Mouse (Mus musculus): ENCODE measurements around the gene Ptcd1. TPM values are rescaled to one million over a fixed set of nuclear protein-coding genes. Genes with fewer than 3 reads are reported as not detected.
A peak's percentile ranks its signal among the peaks of the same experiment; 100 is the strongest.

The Ptcd1 gene
- polyA plus RNA-seq, 1 experiment, result 18.5 TPM

DNA sequence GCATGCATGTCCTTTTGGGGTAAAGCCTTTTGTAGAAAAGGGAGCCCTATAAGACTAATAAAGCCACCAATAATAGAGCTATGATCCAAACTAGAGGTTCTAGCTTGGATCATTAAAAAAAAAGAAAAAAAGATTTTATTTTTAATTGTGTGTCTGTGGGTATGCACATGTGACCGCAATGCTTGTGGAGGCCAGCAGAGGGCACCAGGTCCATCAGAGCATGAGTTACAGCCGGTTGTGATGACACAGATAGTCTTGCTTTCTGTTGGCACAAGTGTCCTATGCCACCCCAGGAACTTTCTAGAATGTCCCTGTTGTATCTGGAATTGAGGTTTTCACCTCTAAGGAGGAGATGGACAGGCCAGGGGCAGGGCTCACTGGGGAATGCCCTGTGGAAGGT lies 47.5 kb downstream of the Ptcd1 start:
- Histone ChIP-seq H3K4me3 (ENCODE audit: insufficient read depth, low read length) (no peak overlapping the region), H3K27ac (ENCODE audit: insufficient read depth, low read length) (no peak overlapping the region), H3K4me1 (ENCODE audit: control insufficient read depth, insufficient read depth, low read length) (no peaks in the 10 kb centered on the region)
- TF ChIP-seq CTCF (IDR thresholded peaks at IDR 0.05; ENCODE audit: extremely low read depth, insufficient read depth, low read length), result peak; percentile 9; the same call in 1 of the 2 replicates
- no peak for TF ChIP-seq POLR2A (IDR thresholded peaks at IDR 0.05; ENCODE audit: extremely low read depth, insufficient read depth, low read length)

DNA sequence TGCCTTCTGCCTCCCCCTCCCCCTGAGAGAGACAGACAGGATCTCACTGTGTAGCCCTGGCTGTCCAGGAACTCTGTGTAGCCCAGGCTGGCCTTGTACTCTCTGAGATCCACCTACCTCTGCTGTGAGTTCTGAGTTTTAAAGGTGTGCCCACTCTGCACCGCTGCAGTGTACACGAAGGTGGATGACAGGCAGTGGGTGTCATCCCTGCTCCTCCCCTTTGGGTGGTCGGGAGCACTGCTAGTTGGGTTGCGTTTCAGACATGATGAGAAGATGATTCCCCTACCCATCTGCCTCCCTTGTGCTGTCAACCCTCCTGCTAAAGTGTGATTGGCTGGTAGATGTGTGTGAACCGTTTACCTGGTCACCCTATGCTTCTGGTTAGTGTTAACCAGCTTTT lies 48.4 kb downstream of the Ptcd1 start:
- H3K4me1 ChIP-seq (ENCODE audit: control insufficient read depth, insufficient read depth, low read length), result no peaks in the 10 kb centered on the region
- TF ChIP-seq POLR2A (IDR thresholded peaks at IDR 0.05; ENCODE audit: extremely low read depth, insufficient read depth, low read length) (no peak), CTCF (IDR thresholded peaks at IDR 0.05; ENCODE audit: extremely low read depth, insufficient read depth, low read length) (no peak)
- H3K27ac ChIP-seq (ENCODE audit: insufficient read depth, low read length), result no peak overlapping the region
- H3K4me3 ChIP-seq (ENCODE audit: insufficient read depth, low read length), result no peak overlapping the region

DNA sequence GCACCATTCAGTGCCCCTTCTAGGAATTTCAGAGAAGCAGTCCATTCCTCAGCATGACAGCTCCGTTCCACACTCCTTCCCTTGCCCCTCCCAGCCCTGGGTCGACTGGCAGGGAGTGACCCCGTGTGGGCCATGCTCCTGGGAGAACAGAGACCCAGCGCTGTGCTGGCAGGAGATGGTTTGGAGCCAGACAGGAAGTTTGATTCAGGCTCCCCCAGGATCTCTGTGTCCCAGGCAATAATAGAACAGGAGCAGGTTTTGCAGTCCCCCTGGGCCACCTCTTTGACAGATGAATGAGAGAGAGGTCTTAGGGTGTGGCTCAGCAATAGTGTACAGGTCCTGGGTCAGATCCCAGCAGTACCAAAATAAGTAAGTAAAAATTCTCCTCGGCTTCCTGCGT lies 48.9 kb downstream of the Ptcd1 start:
- Histone ChIP-seq H3K4me1 (ENCODE audit: control insufficient read depth, insufficient read depth, low read length) (no peaks in the 10 kb centered on the region), H3K4me3 (ENCODE audit: insufficient read depth, low read length) (no peak overlapping the region), H3K27ac (ENCODE audit: insufficient read depth, low read length) (no peak overlapping the region)
- TF ChIP-seq CTCF (IDR thresholded peaks at IDR 0.05; ENCODE audit: extremely low read depth, insufficient read depth, low read length) (no peak), POLR2A (IDR thresholded peaks at IDR 0.05; ENCODE audit: extremely low read depth, insufficient read depth, low read length) (no peak)

DNA sequence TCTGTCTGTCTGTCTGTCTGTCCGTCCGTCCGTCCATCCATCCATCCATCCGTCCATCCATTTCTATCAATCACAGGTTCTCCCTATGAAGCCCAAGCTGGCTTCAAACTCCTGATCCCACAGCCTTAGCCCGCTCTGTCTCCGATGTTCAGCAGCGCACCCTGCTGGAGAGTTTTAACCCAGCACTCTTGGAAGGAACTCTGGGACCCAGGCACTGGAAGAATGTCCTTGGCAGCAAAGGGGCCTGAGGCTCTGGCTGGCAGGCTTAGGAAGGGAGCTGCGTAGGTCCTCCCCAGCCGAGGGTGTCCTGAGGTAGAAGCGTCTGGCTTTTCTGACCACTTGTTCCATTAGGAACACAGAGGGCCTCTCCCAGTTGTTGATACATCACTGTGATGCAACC lies 50.0 kb downstream of the Ptcd1 start:
- H3K4me1 ChIP-seq (ENCODE audit: control insufficient read depth, insufficient read depth, low read length), result no peaks in the 10 kb centered on the region
- TF ChIP-seq CTCF (IDR thresholded peaks at IDR 0.05; ENCODE audit: extremely low read depth, insufficient read depth, low read length) (peak; percentile 45), POLR2A (IDR thresholded peaks at IDR 0.05; ENCODE audit: extremely low read depth, insufficient read depth, low read length) (no peak)
- peak overlapping the region; percentile 24; the same call in 1 of the 2 replicates for H3K27ac ChIP-seq (ENCODE audit: insufficient read depth, low read length)
- no peak overlapping the region for H3K4me3 ChIP-seq (ENCODE audit: insufficient read depth, low read length)

DNA sequence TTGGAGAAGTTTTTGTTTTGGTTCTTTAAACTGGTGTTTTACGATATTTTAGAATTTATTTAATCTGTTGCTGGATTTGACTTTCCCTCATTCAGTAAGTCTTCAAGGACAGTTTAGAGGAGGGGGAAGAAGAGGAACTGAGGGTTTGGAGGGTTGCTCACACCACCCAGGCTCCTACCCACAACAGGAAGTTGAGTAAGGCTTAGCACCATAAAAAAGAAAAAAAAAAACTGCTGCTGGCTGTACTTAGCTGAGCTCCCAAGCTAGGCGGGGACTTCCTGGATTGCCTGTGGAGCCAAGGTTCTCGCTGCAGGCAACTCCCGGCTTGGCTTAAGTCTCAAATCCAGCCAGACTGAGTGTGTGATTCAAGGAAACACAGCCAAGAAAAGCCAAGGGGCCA lies 50.6 kb downstream of the Ptcd1 start:
- TF ChIP-seq CTCF (IDR thresholded peaks at IDR 0.05; ENCODE audit: extremely low read depth, insufficient read depth, low read length) (no peak), POLR2A (IDR thresholded peaks at IDR 0.05; ENCODE audit: extremely low read depth, insufficient read depth, low read length) (no peak)
- Histone ChIP-seq H3K27ac (ENCODE audit: insufficient read depth, low read length) (0 out of 2 replicates have a peak overlapping the region, but pooled peaks have one; percentile 5), H3K4me3 (ENCODE audit: insufficient read depth, low read length) (no peak overlapping the region), H3K4me1 (ENCODE audit: control insufficient read depth, insufficient read depth, low read length) (no peaks in the 10 kb centered on the region)

DNA sequence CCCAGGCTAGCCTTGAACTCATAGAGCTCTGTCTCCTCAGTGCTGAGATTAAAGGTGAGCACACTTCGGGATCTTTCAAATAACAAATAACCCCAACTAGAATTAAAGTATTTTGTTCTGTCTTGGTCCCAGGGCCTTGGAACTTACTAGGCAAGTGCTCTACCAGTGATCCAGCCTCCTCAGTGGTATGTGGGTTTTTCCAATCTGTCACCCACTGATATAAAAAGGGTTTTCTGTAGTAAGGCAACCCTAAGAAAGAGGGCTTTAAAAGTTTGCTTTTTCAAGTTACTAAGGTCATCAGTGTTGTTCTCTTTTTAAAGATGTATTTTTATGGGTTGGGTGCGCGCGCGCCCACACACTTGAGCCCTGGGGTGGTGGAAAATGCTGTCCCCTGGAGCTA lies 51.2 kb downstream of the Ptcd1 start:
- Histone ChIP-seq H3K4me3 (ENCODE audit: insufficient read depth, low read length) (no peak overlapping the region), H3K27ac (ENCODE audit: insufficient read depth, low read length) (0 out of 2 replicates have a peak overlapping the region, but pooled peaks have one; percentile 5), H3K4me1 (ENCODE audit: control insufficient read depth, insufficient read depth, low read length) (no peaks in the 10 kb centered on the region)
- TF ChIP-seq CTCF (IDR thresholded peaks at IDR 0.05; ENCODE audit: extremely low read depth, insufficient read depth, low read length) (no peak), POLR2A (IDR thresholded peaks at IDR 0.05; ENCODE audit: extremely low read depth, insufficient read depth, low read length) (no peak)

DNA sequence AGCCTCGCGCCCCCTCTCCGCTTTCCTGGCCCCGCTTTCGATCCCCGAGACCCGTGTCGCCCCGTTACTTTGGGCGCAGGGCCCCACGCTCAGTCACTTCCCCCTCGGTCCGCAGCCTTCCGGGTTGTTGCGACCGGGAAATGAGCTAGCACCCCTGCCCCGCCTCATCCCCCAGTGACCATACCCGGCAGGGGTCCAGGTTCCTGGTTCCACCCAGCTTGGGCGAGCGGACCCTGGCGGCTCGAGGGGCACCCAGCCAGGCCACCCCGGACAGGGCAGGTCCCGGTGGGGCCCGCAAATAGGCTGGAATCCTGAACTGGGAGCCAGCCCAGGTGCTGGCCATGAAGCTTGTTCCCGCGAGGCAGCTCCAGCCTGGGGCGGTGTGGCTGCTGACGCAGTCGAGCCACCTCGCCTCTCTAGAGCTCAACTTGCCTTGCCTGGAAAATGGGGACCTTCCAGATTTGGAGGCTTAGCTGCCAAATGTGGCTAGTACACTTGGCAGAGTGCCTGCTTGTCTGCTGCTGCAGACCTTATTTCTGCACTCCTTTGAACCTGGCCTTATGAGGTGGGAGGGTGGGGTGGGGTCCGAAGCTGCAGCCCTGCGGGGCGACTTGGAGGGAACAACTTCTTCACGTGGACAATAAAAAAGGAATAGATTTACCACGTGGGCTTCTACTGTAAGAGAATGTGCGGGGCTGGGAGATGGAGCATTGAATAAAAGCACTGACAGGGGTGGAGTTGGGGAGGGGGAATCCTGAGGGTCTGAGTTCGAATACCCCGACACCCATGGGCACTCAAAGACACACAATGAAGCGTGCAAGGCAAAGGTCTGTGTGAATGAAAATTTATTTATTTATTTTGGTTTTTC lies 52.1 kb downstream of the Ptcd1 start:
- peak overlapping the region; percentile 61 for H3K4me3 ChIP-seq (ENCODE audit: insufficient read depth, low read length)
- no peaks in the 10 kb centered on the region for H3K4me1 ChIP-seq (ENCODE audit: control insufficient read depth, insufficient read depth, low read length)
- peak overlapping the region; percentile 67 for H3K27ac ChIP-seq (ENCODE audit: insufficient read depth, low read length)
- TF ChIP-seq CTCF (IDR thresholded peaks at IDR 0.05; ENCODE audit: extremely low read depth, insufficient read depth, low read length) (no peak), POLR2A (IDR thresholded peaks at IDR 0.05; ENCODE audit: extremely low read depth, insufficient read depth, low read length) (no peak)

DNA sequence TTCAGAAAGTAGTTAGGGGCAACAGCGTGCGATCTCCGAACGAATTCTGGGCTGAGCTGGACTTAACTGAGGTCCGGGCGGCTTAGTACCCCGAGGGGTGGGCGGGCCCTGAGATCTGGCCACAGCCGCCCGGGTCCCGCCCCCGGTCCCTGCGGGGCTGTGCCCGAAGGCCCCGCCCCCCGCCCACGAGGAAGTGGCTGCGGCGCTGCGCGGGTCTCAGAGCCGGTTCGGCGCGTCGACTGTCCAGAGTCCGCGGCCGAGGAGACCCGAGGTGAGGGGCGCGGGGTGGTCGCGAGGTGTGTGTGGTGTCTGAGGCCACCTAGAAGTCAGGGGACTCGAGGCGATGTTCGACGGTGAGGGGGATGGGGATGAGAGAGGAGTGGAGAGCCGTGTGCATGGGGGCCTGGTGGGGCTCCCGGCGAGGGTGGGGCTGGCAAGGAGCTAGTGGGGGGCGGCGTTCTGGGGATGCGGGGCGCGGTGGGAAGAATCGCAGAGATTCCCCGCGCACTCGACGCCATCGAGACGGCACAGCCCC lies 52.8 kb downstream of the Ptcd1 start, which contains the start of gene Arpc1b:
TSS of gene Arpc1b (plus strand) at position 145 of the 535 bp plus-strand sequence.
- H3K4me3 ChIP-seq (ENCODE audit: insufficient read depth, low read length), result peak within 1 kb of the TSS; percentile 61
- no peaks in the 10 kb centered on the region for H3K4me1 ChIP-seq (ENCODE audit: control insufficient read depth, insufficient read depth, low read length)
- no peak for TF ChIP-seq POLR2A (IDR thresholded peaks at IDR 0.05; ENCODE audit: extremely low read depth, insufficient read depth, low read length)
- no peak for TF ChIP-seq CTCF (IDR thresholded peaks at IDR 0.05; ENCODE audit: extremely low read depth, insufficient read depth, low read length)
- peak within 1 kb of the TSS; percentile 67 for H3K27ac ChIP-seq (ENCODE audit: insufficient read depth, low read length)

DNA sequence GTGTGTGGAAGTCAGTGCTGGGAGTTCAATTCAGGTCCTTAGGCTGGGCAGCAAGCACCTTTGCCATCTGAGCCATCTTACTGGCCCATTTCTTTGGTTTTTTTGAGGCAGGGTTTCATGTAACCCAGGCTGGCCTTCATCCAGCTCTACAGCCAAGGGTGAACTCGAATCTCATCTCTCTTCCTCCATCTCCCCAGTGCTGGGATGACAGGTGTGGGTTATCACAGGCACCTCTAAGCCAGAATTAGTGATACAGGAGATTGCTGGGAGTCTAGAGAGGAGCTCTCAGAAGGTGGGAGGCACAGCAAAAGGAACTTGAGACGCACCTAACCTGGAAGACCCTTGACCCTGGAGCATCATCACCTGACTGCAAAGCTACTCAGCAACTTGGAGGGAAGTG lies 53.5 kb downstream of the Ptcd1 start:
- no peak for TF ChIP-seq CTCF (IDR thresholded peaks at IDR 0.05; ENCODE audit: extremely low read depth, insufficient read depth, low read length)
- TF ChIP-seq POLR2A (IDR thresholded peaks at IDR 0.05; ENCODE audit: extremely low read depth, insufficient read depth, low read length), result no peak
- Histone ChIP-seq H3K4me1 (ENCODE audit: control insufficient read depth, insufficient read depth, low read length) (no peaks in the 10 kb centered on the region), H3K4me3 (ENCODE audit: insufficient read depth, low read length) (no peak overlapping the region), H3K27ac (ENCODE audit: insufficient read depth, low read length) (no peak overlapping the region)

DNA sequence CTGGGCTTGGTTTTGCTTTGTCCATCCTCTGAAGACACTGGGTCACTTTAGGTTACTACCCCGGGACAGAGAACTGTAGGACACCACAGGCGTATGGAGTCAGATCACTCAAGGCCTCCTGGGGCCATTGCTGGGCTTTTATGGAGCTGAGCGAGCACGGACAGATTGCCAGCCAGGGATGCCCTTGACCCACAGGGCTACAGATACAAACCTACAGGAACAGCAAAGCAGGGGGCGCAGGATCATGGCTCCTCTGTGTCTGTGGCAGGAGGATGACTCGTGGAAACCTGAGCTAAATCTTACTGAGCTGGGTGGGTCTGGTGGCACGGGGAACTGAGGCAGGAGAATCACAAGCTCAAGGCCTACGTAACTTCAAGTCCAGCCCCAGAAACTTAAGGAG lies 54.3 kb downstream of the Ptcd1 start:
- no peak overlapping the region for H3K27ac ChIP-seq (ENCODE audit: insufficient read depth, low read length)
- H3K4me3 ChIP-seq (ENCODE audit: insufficient read depth, low read length), result no peak overlapping the region
- TF ChIP-seq CTCF (IDR thresholded peaks at IDR 0.05; ENCODE audit: extremely low read depth, insufficient read depth, low read length), result no peak
- H3K4me1 ChIP-seq (ENCODE audit: control insufficient read depth, insufficient read depth, low read length), result no peaks in the 10 kb centered on the region

Measured in cortical plate, adult 2 months (tissue).